In genomic region chr9:58822431-58823091, GRCm38 (mm10) we compare ENCODE assay signal across 8 mouse cellular contexts. TPM values are rescaled to one million over a fixed set of nuclear protein-coding genes. Genes with fewer than 3 reads are reported as not detected.
DNase-seq lines count a peak whose midpoint lies in the region; ATAC-seq lines count a peak whose summit lies in the region.

No protein-coding gene starts in this region.

- peaks cover 49% of the 10 kb centered on the region for H3K4me1 ChIP-seq in embryonic facial prominence, embryonic 10.5 days
- peaks cover 23% of the 10 kb centered on the region for H3K4me1 ChIP-seq in heart, embryonic 11.5 days (ENCODE audit: control insufficient read depth, insufficient read depth, low read length)
- H3K4me1 ChIP-seq in kidney, embryonic 15.5 days = peaks cover 26% of the 10 kb centered on the region
- H3K4me1 ChIP-seq in limb, embryonic 15.5 days = peaks cover 22% of the 10 kb centered on the region
- peaks cover 22% of the 10 kb centered on the region; the same call in 1 of the 2 replicates for H3K4me1 ChIP-seq in neural tube, embryonic 14.5 days (ENCODE audit: control insufficient read depth, insufficient read depth, low read length)

- ATAC-seq in heart, embryonic 11.5 days (replicated peaks; ENCODE audit: insufficient number of reproducible peaks, low FRiP score, low TSS enrichment) = peak; percentile 68
- peak; percentile 86 for ATAC-seq in kidney, embryonic 15.5 days (replicated peaks; ENCODE audit: low FRiP score)
- ATAC-seq in limb, embryonic 15.5 days (ENCODE audit: insufficient number of reproducible peaks, low FRiP score, low TSS enrichment, low read depth) = peak; percentile 68; the same call in 1 of the 2 replicates
- ATAC-seq in neural tube, embryonic 14.5 days (ENCODE audit: low read depth) = peak; percentile 91
- no peak for ATAC-seq in megakaryocyte, adult 5-6 weeks (ENCODE audit: poor library complexity, severe bottlenecking)

- H3K9me3 ChIP-seq in embryonic facial prominence, embryonic 10.5 days = no peaks in the 10 kb centered on the region
- H3K9me3 ChIP-seq in heart, embryonic 11.5 days (replicated peaks; ENCODE audit: control insufficient read depth, low read length) = no peaks in the 10 kb centered on the region
- no peaks in the 10 kb centered on the region for H3K9me3 ChIP-seq in kidney, embryonic 15.5 days (replicated peaks)
- H3K9me3 ChIP-seq in limb, embryonic 15.5 days = no peaks in the 10 kb centered on the region
- H3K9me3 ChIP-seq in neural tube, embryonic 14.5 days (ENCODE audit: control insufficient read depth, low read length) = no peaks in the 10 kb centered on the region

- peak overlapping the region; percentile 86 for H3K4me2 ChIP-seq in heart, embryonic 11.5 days
- H3K4me2 ChIP-seq in kidney, embryonic 15.5 days = peak overlapping the region; percentile 100
- H3K4me2 ChIP-seq in limb, embryonic 15.5 days = peak overlapping the region; percentile 99
- H3K4me2 ChIP-seq in neural tube, embryonic 14.5 days (ENCODE audit: low read depth, low read length) = peak overlapping the region; percentile 72

- H3K36me3 ChIP-seq in embryonic facial prominence, embryonic 10.5 days (replicated peaks) = no peaks in the 10 kb centered on the region
- no peaks in the 10 kb centered on the region for H3K36me3 ChIP-seq in heart, embryonic 11.5 days (ENCODE audit: control insufficient read depth, insufficient read depth, low read length)
- H3K36me3 ChIP-seq in kidney, embryonic 15.5 days = no peaks in the 10 kb centered on the region
- H3K36me3 ChIP-seq in limb, embryonic 15.5 days = no peaks in the 10 kb centered on the region
- H3K36me3 ChIP-seq in neural tube, embryonic 14.5 days (ENCODE audit: control insufficient read depth, insufficient read depth, low read length) = no peaks in the 10 kb centered on the region

- H3K27me3 ChIP-seq in embryonic facial prominence, embryonic 10.5 days (replicated peaks; ENCODE audit: low read depth, poor library complexity, severe bottlenecking) = peaks cover 99% of the 10 kb centered on the region
- peaks cover 52% of the 10 kb centered on the region for H3K27me3 ChIP-seq in heart, embryonic 11.5 days (ENCODE audit: control insufficient read depth, insufficient read depth, low read length)
- H3K27me3 ChIP-seq in kidney, embryonic 15.5 days = peaks cover 93% of the 10 kb centered on the region
- peaks cover 81% of the 10 kb centered on the region for H3K27me3 ChIP-seq in limb, embryonic 15.5 days
- H3K27me3 ChIP-seq in neural tube, embryonic 14.5 days (ENCODE audit: control insufficient read depth, insufficient read depth, low read length) = peaks cover 8% of the 10 kb centered on the region; the same call in 1 of the 2 replicates

- peak overlapping the region; percentile 77 for H3K4me3 ChIP-seq in embryonic facial prominence, embryonic 10.5 days
- peak overlapping the region; percentile 64 for H3K4me3 ChIP-seq in heart, embryonic 11.5 days (ENCODE audit: low read depth, low read length)
- peak overlapping the region; percentile 77 for H3K4me3 ChIP-seq in kidney, embryonic 15.5 days (replicated peaks)
- peak overlapping the region; percentile 74 for H3K4me3 ChIP-seq in limb, embryonic 15.5 days
- peak overlapping the region; percentile 85 for H3K4me3 ChIP-seq in neural tube, embryonic 14.5 days (ENCODE audit: low read depth, low read length)

- peak; percentile 20 for DNase-seq in cerebellum, adult 11-12 months
- DNase-seq in cerebellum, adult 8-10 months = no peak
- peak; percentile 88 for DNase-seq in embryonic facial prominence, embryonic 10.5 days (ENCODE audit: low spot score)

- H3K9ac ChIP-seq in heart, embryonic 11.5 days (ENCODE audit: low read depth, low read length) = peak overlapping the region; percentile 82
- peak overlapping the region; percentile 53 for H3K9ac ChIP-seq in kidney, embryonic 15.5 days
- H3K9ac ChIP-seq in limb, embryonic 15.5 days = peak overlapping the region; percentile 39
- H3K9ac ChIP-seq in neural tube, embryonic 14.5 days (replicated peaks; ENCODE audit: low read depth, low read length) = peak overlapping the region; percentile 89

- H3K27ac ChIP-seq in embryonic facial prominence, embryonic 10.5 days (replicated peaks) = peak overlapping the region; percentile 79
- peak overlapping the region; percentile 90 for H3K27ac ChIP-seq in heart, embryonic 11.5 days (ENCODE audit: low read depth, low read length)
- H3K27ac ChIP-seq in kidney, embryonic 15.5 days = 0 out of 2 replicates have a peak overlapping the region, but pooled peaks have one; percentile 22
- no peak overlapping the region for H3K27ac ChIP-seq in limb, embryonic 15.5 days
- peak overlapping the region; percentile 92 for H3K27ac ChIP-seq in neural tube, embryonic 14.5 days (ENCODE audit: low read depth, low read length)

- WGBS in embryonic facial prominence, embryonic 10.5 days = under 1% methylated on average over 62 of the region's 62 CpGs
- WGBS in heart, embryonic 11.5 days (ENCODE audit: insufficient replicate concordance) = under 1% methylated on average over 61 of the region's 62 CpGs
- under 1% methylated on average over 62 of the region's 62 CpGs for WGBS in kidney, embryonic 15.5 days
- WGBS in limb, embryonic 15.5 days = 0% methylated on average over 60 of the region's 62 CpGs
- under 1% methylated on average over 60 of the region's 62 CpGs for WGBS in neural tube, embryonic 14.5 days

RNA-seq across cellular contexts. Expression of gene Hcn4, which starts 0.7 kb away (rescaled TPM):
- polyA plus RNA-seq in embryonic facial prominence, embryonic 10.5 days (2016; fragmentation: Nextera tagmentation; extraction: Ambion mirVana) = 0.20 and 0.25 TPM in 2 replicates
- polyA plus RNA-seq in heart, embryonic 11.5 days (2014; fragmentation: Nextera tagmentation; extraction: Ambion mirVana) = 3.0 and 3.2 TPM in 2 replicates
- 0.26 and 0.40 TPM in 2 replicates for polyA plus RNA-seq in kidney, embryonic 15.5 days (2015; fragmentation: Nextera tagmentation; extraction: Ambion mirVana)
- 0.05 and 0.15 TPM in 2 replicates for polyA plus RNA-seq in limb, embryonic 15.5 days (2015; fragmentation: Nextera tagmentation; extraction: Ambion mirVana)
- polyA plus RNA-seq in neural tube, embryonic 14.5 days (2014; fragmentation: Nextera tagmentation; extraction: Ambion mirVana) = 4.1 and 4.9 TPM in 2 replicates
- not detected in 2 replicates for total RNA-seq in megakaryocyte, adult 5-6 weeks (2015)
- not detected in 2 replicates for total RNA-seq in megakaryocyte, adult 5-6 weeks (2017)

Comparison
In these comparisons a context has a peak if more than half of its experiments do, and no peak if none do; other contexts are left out.
1. H3K9ac ChIP-seq: peak in every context shown above with its lines; median percentile 89 in neural tube, embryonic 14.5 days; 82 in heart, embryonic 11.5 days; 53 in kidney, embryonic 15.5 days; 39 in limb, embryonic 15.5 days.